Mouse (Mus musculus) gonadal fat pad, adult 2 months (tissue): ENCODE results near the gene Itpr1. TPM values are rescaled to one million over a fixed set of nuclear protein-coding genes. Genes with fewer than 3 reads are reported as not detected.

ENCODE experiments used
- DNase-seq: peaks from one replicate; pipeline ENCODE4 v3.0.0-alpha.2; 2012; ENCODE audit warnings: low read depth
- polyA plus RNA-seq: library from polyadenylated mRNA; depleted of rRNA; stranded (reverse); fragments of >200 nt; gene quantifications from 2 replicates; pipeline ENCODE4 v1.2.3, GENCODE M21; 2012

The Itpr1 gene
- polyA plus RNA-seq, 1 experiment: 20.9 TPM

DNA sequence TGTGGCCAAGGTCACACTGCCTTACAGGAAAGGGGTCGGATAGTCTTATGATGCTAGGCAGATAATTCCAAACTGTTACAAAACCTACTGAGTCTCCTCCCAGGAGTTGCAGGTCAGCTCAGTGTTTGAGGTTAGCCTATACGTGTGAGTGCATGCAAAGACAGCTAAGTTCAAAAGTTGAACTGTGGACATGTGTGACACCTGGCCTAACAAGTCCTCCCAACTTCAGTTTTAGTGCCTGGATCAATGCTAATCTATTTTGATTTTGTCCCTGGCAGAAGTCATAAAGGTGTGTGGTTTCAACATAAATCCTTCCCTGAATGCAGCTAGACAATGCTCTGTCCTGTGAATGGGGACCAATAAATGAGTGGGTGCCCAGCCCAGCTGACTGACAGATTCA, 167.3 kb downstream of the Itpr1 start:
- peak; percentile 68 for DNase-seq

DNA sequence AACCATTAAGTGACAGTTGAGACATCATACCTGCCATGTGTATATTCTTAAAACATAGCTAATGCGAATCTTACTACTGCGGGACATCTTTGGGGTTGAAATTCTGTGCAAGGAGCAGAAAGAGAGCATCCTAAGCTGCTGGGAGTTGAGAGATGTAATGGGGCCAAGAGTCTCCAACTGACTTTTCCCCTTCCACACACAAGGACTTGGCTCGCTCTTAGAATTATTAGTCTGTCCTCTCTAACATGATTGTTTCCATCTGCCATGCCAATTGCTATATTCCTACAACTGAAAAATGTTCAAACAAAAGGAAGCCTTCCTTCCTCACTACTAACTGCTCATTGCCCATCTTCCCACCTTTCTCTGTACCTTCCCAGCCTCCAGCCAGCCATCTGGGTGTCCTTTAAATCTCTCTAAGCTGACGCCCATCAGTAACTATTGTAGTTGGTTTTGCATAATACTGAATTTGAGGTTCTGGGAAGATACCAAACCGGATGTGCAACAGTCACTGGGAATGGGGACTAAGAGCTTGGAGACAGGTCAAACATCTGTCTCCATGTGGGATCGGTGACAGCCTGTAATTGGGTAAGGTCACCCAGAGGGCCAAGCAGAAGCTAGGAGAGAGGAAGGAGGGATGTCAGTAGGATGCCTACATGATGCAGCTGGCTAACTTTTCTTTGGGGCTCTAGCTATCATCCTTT, 177.9 kb downstream of the Itpr1 start:
- no peak for DNase-seq

DNA sequence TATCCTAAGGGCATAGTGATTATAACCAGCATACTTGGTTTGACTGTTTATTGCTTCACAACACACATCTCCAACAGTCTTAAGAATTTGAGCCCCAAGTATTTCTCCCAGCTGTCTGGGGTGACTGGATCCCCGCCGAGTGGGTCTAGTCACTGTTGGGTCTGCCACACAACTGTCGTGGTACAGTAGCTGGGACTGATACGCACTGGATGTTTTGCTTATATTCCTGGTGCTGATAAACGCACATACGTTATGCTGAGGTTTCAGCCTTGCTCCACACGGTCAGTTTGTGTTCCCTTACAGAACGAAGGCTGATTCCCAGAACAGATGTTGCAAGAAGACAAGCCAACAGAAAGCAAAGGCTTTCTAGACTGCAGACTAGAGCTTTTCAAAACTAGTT, 180.2 kb downstream of the Itpr1 start:
- DNase-seq: no peak

DNA sequence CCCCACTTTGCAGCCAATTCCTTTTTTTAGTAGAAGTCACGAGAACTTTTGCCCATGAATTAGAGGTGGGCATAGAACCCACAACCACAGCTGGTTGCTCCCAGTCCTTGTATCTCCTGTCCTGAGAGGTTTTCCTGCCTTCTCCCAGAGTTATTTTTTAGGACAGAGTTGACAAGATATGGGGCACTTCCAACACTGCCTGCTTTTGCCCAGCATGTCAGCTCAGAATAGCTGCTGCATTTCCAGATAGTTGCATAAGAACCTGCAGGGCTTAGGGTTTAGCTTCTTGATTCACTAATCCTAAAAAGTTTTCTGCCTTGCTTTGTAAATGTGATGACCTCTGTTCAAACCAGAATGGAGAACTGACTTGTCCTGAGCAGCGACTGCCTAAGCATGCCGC, 185.1 kb downstream of the Itpr1 start:
- no peak for DNase-seq

DNA sequence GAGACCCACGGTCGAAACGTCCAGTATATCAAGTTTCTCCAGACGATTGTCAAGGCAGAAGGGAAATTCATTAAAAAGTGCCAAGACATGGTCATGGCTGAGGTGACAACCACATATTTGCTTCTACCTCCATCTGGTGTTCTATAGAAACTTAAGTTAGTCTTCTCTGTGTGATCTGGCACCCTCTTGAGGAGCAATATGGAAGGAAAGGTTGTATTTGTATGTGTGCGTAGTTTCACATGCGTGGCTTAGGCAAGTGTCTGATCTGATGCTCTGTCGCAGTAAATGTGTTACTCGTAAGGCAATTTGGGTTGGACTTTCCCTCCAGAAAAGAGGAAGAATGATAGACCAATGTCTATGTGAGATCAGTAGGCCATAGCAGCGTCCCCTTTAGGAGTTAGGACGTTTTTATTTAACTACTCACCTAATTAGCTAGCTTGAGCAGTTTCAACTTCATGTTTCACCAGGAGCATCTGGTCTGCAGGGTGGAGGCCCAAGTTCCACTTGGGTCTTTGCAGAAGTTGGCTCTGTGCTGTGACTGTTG, 188.6 kb downstream of the Itpr1 start:
- no peak for DNase-seq

DNA sequence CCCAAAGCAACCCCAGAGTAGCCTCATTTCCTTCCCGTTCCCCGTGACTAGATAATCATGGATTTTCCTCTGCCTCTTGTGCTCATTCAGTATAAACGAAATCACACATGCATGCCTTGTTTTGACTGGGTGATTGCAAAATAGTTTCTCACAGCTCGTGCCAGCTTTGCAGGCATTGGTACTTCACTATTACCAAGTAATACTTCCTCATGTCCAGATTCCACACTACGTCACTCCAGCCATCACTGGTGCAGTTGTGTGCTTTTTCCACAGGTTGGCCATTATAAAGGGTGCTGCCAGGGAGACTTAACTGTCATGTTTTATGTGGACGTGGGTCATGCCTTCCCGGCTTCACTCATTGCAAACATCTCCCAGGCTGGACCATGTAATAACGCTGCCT, 191.8 kb downstream of the Itpr1 start:
- DNase-seq: no peak

DNA sequence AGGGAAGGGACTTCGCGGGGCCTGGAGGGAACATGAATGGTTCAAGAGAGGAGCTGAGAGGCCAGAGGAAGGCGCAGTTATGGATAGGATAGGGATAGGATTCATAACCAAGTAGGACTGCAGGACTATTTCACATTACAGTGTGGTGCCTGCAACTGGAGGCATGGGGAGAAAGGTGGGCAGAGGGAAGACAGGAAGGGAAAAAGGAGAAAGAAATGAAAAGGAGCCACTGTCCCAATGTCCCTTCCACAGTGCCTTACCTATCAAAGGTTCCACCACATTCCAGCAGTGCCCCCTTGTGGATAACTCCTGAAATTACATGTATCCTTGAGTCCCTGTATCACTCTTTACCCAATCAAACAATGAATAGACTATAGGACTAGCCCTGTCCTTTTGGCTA, 195.2 kb downstream of the Itpr1 start:
- no peak for DNase-seq

DNA sequence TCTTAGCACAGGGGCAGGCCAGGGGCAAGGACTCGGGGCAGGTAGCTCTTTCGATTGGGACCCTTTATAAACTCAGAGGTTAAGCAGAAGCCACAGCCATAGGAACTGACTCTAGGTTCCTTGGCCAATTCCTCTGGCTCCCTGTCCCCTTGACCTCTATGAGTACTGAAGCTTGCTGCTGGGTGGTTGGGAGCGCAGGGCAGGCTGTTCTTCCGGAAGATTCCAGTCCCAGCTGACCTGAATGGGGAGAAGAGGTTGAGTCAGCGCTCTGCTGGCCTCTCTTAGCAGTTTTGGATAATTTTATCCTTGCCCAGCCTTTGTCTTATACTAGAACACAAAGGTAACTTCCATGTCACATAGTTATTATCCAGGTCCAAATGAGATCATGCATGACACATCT, 195.8 kb downstream of the Itpr1 start:
- no peak for DNase-seq

DNA sequence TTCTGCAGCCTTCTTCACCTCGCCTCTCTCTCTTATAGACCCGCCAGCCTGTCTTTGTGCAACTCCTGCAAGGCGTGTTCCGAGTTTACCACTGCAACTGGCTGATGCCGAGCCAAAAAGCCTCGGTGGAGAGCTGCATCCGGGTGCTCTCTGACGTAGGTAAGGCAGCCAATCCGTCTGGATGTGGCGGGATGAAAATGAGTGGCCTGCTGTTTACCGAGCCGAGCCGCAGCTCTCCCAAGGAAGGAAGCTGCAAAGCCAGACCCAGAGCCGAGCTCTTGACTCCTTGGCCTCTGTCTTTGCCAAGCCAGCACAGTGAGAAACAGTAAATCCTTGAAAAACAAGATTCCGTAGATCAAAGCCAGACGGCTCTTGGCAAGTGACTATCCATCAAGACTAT, 197.9 kb downstream of the Itpr1 start:
- no peak for DNase-seq

DNA sequence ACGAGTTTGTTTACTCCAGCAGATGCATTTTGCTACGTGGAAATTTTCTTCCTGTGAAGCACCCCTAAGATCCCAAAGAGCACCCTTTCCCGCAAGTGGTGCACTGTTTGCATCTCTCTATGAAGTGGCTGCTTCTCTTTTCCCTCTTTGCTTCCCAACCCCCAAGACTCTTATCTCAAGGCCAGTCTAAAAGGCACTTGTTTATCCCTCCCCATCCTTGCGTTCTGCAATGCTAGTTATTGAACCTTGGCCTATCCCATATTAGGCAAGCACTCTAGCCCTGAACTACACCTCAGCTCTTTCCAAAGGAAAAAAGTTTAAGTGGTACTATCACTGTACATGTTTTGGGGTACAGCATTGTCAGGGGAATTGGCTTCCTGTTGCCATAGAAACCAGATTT, 198.3 kb downstream of the Itpr1 start:
- DNase-seq: no peak

DNA sequence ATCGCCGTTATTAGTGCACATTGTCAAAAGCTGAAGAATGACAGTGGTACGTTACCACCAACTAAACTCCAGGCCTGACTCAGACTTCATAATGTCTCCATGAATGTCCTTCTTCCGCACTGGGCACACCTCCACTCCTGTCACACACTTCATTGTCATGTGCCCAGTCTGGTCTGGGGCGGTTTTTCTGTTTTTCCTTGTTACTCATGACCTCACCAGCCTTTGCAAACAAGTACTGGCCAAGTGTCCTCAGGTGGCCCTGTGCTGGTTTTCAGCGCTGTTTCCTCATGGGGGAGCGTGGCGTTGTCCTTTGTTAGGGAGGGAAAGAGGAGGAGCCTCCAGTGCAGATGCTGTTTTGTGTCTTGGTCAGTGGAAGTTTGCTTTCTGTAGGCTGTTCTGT, 200.1 kb downstream of the Itpr1 start:
- no peak for DNase-seq

DNA sequence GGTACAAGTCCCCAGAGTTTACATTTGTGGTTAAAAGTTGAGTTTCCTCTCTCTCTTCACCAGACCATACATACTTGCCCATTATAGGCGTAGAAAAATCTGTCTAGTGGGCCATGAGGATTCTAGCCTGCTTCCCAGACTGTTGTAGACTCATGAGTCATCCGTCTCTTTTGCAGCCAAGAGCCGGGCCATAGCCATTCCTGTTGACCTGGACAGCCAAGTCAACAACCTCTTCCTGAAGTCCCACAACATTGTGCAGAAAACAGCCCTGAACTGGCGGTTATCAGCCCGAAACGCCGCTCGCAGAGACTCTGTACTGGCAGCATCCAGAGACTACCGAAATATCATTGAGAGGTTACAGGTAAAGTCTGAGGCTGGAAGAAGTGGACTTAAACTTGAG, 200.7 kb downstream of the Itpr1 start:
- DNase-seq: no peak

DNA sequence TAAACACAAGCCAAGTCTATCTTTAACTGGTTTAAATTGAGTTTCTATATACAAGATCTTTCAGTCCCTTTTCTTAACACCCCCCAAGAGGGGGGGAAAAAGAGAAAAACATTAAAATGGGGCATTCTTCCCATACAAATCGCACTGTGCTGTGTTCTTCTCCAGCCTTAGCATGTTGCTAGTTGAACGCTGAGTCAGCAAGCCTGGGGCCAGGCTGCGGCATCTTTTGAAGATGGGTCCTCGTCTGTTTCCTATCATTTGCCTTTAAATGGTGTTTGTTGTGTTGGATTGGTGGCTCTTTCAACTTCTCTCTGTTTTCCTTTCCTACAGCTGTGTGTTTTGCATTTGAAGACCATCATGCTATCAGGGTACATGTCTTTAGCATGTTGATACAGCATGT, 203.0 kb downstream of the Itpr1 start:
- DNase-seq: no peak

DNA sequence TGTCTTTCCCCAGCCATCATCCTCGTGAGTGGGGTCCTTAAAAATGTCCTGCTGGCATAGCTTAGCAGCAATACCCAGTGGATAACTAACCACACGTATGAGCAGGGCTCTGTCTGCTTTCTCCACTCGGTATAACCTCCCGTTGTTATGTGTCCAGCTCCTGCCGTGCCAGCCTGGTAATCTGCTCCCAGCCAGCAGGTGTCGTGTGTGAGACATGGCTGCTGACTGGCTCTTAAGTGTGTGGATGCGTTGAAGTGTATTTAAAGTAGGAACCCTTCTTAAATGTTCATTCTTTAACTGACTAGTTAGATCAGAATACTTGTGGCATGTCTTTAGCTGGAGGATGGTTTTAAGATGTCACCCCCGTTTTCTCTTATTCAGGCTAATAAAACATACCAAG, 204.6 kb downstream of the Itpr1 start:
- no peak for DNase-seq

DNA sequence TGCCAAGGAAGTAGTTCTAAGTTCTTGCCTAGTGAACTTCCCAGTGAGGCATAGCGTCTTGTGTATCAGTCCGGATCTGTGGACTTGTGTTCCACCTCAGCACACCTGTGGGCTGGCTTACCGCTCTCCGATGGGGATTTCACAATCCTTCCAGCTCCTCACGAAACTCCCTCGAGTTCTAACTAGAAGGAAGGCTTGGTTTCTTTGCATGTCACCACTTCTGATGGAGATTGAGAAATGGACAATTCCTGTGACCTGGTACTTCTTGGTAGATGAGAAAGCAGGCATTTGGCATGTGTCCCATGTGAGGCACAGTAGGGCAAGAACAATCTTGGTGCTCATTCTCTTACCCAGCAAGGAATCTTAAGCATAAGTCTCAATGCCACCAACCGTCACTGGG, 205.3 kb downstream of the Itpr1 start:
- DNase-seq: peak; percentile 44

DNA sequence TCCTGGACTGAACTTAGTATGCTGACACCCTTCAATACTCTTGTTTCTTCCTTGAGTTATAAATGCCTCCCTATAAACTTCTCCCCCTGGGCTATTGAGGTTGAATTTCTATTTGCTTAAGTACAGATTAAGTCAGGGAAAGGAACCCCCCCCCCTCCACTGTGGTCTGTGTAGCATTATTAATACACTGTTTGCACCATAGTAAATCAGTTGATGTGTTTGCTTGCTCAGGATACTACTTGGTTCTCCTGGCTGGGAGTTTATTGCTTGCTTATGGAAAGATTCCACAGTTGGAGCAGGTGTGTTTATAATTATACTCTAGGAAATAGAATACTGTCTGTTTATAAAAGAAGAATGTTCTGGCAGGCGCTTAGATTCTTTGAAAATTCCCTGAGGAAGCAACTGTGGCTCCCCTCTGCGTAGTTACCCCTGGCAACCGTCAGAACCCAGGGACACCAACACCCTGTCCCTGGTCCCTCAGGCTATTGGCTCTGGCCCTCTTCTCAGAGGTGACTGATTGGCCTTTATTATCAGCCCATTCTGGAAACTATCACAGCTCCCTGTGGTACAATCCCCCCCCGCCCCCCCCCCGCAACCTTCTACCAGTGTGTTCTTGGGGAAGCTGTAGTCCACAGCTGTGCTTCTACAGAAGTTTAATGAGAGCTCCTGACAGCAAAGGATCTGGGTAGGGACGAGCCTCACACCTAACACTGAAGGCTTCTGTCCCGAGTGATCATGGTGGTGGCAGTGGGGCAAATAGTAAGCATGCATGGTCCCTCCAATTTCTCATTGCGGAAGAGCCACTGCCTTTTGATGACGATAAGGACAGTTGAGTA, 212.1 kb downstream of the Itpr1 start:
- DNase-seq: no peak

DNA sequence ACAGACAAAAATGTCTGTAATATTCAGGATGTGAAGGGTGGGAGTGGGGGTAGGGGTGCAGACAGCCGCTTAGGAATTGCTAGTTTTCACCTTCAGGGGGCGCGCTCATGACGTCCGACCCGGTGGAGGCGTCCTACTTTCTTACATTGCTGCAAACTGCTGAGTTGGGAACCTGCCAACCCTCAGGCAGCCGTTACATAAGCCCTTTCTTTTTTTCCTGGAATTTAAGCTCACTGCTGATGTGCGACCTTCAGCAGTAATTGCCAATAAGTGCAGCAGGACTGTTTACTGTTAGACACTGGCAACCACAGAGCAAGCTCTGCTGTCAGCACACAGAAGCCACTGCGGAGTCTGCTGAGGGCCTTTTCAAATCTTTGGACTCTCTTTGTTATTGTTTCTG, 213.9 kb downstream of the Itpr1 start:
- DNase-seq: no peak

DNA sequence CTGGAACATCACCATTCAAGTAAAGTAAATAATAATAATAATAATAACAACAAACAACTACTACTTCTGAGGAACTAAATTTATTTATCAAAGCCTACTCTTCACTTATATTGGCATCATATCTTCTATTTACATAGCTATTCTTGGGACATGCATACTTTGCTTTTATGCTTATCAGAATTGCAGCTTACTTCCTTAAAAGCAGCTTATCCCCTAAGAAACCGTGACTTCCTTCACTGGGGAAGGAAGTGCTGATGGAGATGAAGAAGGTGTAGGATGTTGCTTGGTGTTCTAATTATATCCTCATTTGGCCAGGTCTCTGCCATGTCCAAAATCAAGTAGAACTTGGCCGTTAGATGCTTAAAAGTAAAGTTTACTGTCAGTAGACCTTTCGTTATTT, 215.5 kb downstream of the Itpr1 start:
- no peak for DNase-seq

DNA sequence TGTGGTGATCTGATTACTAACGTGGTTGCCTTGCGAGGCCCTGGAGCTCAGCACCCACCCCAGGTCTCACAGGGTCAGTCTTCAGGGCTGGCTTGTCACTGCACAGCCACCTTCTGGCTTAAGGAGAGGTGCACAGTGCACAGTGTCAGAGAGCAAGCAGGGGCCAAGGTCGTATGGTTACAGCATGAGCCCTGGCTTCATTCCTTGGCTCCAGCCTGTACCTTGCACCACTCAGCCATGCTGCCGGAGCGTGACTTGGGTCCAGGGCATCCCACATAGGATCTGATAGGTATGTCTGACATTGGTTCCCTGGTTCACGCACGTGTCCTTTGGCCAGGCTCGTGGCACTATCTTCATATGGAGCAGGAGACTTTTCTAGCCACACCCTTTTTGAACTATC, 217.1 kb downstream of the Itpr1 start:
- no peak for DNase-seq

DNA sequence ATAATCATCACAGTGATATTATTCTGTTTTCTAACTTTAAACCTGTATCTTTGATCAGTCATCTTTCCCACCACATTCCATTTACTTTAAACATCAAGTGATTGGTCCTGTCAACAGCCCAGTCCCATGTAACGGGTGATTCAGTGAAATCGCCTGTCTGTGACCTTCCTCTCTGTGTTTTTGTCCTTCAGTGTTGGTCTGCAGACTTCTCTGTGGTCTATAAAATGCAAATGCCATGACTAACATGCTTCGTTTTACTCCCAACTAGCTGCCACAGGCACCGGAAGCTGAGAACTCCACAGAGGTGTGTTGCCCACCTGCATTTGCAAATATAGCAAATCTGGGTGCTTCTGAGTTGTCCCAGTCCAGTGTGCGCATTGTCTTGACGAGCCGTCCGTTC, 218.3 kb downstream of the Itpr1 start:
- no peak for DNase-seq

DNA sequence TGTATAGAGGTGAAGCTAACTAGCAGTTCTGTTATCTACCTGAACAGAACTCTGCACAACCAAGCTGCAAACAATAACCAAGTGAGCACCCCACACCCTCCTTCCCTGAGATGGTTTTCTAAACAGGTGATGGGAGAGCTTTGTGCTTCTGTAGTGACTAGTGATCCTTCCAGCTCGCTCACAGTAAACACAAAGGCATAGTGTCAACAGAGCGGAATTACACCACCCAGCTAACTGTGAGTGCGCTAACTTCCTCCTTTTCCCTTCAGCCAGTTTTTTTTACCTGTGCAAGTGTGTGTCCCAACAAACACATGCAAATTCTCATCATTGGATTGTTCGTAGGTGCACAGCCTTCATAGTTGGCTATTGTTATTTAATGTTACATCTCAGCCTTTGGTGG, 219.9 kb downstream of the Itpr1 start:
- no peak for DNase-seq

DNA sequence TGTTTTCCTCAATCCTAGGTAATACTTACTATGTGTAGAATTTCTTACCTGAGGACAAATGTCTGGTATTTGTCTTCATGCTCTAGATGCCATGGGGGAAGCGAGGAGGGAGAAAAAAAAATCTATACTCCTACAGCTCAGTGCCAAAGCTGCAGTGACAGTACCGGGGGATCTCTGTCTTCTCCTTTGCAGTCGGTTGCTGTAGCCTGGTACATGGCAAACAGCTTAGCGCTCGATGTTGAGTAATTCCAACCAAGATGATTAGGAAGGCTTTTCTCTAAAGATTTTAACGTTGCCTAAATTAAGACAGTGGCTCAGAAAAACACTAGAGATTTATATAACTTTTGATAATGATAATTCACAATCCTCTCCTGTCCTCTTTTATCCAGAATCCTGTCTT, 221.9 kb downstream of the Itpr1 start:
- no peak for DNase-seq

DNA sequence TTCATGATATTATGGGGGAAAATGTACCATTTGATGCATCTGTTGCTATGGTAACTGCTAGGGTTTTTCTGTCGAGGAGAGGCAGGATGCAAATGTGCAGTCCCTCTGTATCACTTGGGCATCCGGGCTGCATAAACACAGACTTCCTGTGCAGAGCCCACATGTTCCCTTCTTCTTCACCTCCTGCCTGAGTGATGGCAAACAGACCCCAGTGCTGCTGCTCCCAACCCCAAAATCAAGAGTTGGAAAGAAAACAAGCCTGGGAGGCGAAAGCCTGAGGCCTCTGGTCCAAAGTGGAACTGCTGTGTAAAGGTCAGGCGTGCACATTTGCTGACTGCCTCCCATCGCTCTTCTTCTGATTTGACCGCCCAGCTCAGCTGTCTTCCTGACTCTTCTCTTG, 222.6 kb downstream of the Itpr1 start:
- no peak for DNase-seq
